Mouse (Mus musculus): ENCODE measurements around the gene Map2k4.

GRCm38 (mm10) chr11:65814381-65814780 lies 26.3 kb upstream of the Map2k4 start:
- TF ChIP-seq HCFC1 (IDR thresholded peaks at IDR 0.05; ENCODE audit: borderline replicate concordance, insufficient read depth, low read length): no peak
- no peak for TF ChIP-seq ZC3H11A (IDR thresholded peaks at IDR 0.05; ENCODE audit: borderline replicate concordance, low read depth, low read length)
- no peak for TF ChIP-seq MAFK (IDR thresholded peaks at IDR 0.05; ENCODE audit: insufficient read depth, low read depth, low read length)
- no peak for TF ChIP-seq CHD2 (IDR thresholded peaks at IDR 0.05; ENCODE audit: low read depth, low read length)
